Mouse (Mus musculus): ENCODE measurements around the gene Grap.

DNA sequence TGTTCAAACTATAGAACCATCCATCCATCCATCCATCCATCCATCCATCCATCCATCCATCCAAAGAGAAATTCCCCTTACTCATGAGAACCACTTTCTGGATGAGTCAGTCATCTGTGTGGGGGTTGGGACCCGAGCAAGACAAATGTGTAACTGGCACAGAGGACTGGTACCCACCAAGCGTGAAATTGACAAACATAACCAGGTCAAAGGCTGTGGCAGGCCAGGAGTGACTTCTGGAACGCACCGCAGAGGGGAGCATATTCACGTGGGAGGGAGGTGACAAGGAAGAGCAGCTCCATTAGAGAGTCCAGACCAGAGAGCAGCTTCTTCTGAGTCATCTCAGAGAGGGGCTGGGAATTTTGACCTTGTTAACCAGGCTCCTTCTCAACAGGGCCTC is 69.0 kb downstream of the Grap start:
- TF ChIP-seq POLR2AphosphoS2 (IDR thresholded peaks at IDR 0.05; ENCODE audit: insufficient read length, low read depth) (no peak), CEBPB (IDR thresholded peaks at IDR 0.05; ENCODE audit: insufficient read depth, poor library complexity, severe bottlenecking) (no peak), POLR2A (IDR thresholded peaks at IDR 0.05; ENCODE audit: insufficient read length, low read depth) (no peak), MYOG (IDR thresholded peaks at IDR 0.05; ENCODE audit: control insufficient read depth in 1 of 3, insufficient read depth in 1 of 3, insufficient read length in 2 of 3, low read depth in 2 of 3) (no peak)

Data from myocyte (in vitro differentiated cells).